Mouse (Mus musculus) stomach, postnatal 0 days (tissue): Measurements from ENCODE around the gene Gm13090. TPM values are rescaled to one million over a fixed set of nuclear protein-coding genes. Genes with fewer than 3 reads are reported as not detected.

Experiments
- ATAC-seq: fragments of 200-750 bp; cut with Nextera tagmentation; 2 replicates; pipeline ENCODE4 v1.8.0; 2017; ENCODE audit not compliant: low FRiP score, low TSS enrichment
- DNase-seq: peaks from one replicate; pipeline ENCODE4 v3.0.0-alpha.2; 2016; ENCODE audit warnings: low spot score
- H3K27ac ChIP-seq: fragments of 300-500 bp; sonication (generic); replicated peaks from 2 replicates; pipeline ENCODE4 v1.5.1; 2014; ENCODE audit warnings: mild to moderate bottlenecking, control low read depth
- H3K27me3 ChIP-seq: fragments of 300-500 bp; sonication (generic); 2 replicates; pipeline ENCODE4 v1.6.1; 2014; ENCODE audit warnings: low read length; ENCODE audit not compliant: control insufficient read depth, insufficient read depth
- H3K36me3 ChIP-seq: fragments of 300-500 bp; sonication (generic); 2 replicates; pipeline ENCODE4 v1.6.1; 2014; ENCODE audit warnings: low read length, mixed read lengths; ENCODE audit not compliant: control insufficient read depth, insufficient read depth
- H3K4me1 ChIP-seq: fragments of 300-500 bp; sonication (generic); replicated peaks from 2 replicates; pipeline ENCODE4 v1.6.1; 2014; ENCODE audit warnings: antibody characterized with exemption; ENCODE audit not compliant: control insufficient read depth, insufficient read depth
- H3K4me2 ChIP-seq: fragments of 300-500 bp; sonication (generic); replicated peaks from 2 replicates; pipeline ENCODE4 v1.6.1; 2014; ENCODE audit warnings: low read depth, mild to moderate bottlenecking, control low read depth, moderate library complexity
- H3K4me3 ChIP-seq: fragments of 300-500 bp; sonication (generic); 2 replicates; pipeline ENCODE4 v1.5.1; 2014; ENCODE audit warnings: low read depth, low read length, control low read depth
- H3K9ac ChIP-seq: fragments of 300-500 bp; sonication (generic); 2 replicates; pipeline ENCODE4 v1.6.1; 2014; ENCODE audit warnings: mild to moderate bottlenecking, low read length, control low read depth, mixed read lengths
- H3K9me3 ChIP-seq: fragments of 300-500 bp; sonication (generic); 2 replicates; pipeline ENCODE4 v1.6.1; 2016; ENCODE audit warnings: low read length; ENCODE audit not compliant: control insufficient read depth
- CTCF ChIP-seq: IDR thresholded peaks from 2 replicates; pipeline ENCODE4 v1.5.1; 2016; ENCODE audit warnings: antibody characterized with exemption, low read depth, mild to moderate bottlenecking, moderate library complexity
- EP300 ChIP-seq: optimal IDR thresholded peaks from 2 replicates; pipeline ENCODE3; 2016; ENCODE audit warnings: antibody characterized with exemption
- WGBS: fragments of 180-500 bp; shearing (Covaris S2); extraction: QIAGEN DNeasy Blood & Tissue Kit; methylation state at CpG from one replicate; pipeline ENCODE4 v1.1.7; 2014; 5-methylcytosine and 5-hydroxymethylcytosine counted together
- polyA plus RNA-seq: library from polyadenylated mRNA; unstranded; fragments of >200 nt; fragmentation: Nextera tagmentation; extraction: Ambion mirVana; gene quantifications from 2 replicates; pipeline ENCODE4 v1.2.1, GENCODE M21; 2015

Gm13090 gene
- polyA plus RNA-seq, 1 experiment from 2014 or later = not detected

DNA sequence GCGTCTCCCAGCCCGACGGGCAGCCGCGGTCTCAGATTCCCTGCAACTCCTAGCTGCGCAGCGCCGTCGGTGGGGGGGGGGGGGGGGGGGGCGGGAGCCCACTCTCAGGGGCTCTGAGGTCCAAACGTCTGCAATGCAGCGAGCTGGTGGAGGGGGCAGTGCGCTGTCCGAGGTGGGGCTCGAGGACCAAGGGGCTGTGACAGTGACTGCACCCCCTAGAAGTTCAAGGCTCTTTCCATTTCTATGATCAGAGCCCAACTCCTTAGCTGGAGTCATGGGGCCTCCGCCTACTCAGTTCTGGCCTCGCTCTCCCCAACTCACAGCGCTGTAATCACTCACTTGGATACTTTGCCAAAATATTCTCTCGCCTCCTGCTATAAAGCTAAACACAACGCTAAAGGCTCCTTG is 19.5 kb downstream of the Gm13090 start:
- Histone ChIP-seq H3K4me2 (peak overlapping the region; percentile 87), H3K4me3 (peak overlapping the region; percentile 56), H3K4me1 (no peaks in the 10 kb centered on the region), H3K9me3 (no peaks in the 10 kb centered on the region), H3K27ac (peak overlapping the region; percentile 61; the same call in 1 of the 2 replicates), H3K27me3 (no peaks in the 10 kb centered on the region), H3K9ac (peak overlapping the region; percentile 65), H3K36me3 (no peaks in the 10 kb centered on the region)
- TF ChIP-seq CTCF = no peak
- TF ChIP-seq EP300 = no peak
- WGBS = 2% methylated on average over 10 of the region's 20 CpGs
- no peak; the same call in 1 of the 2 replicates for ATAC-seq
- DNase-seq = no peak

- 49% methylated on average over 8 of the region's 8 CpGs for WGBS
- TF ChIP-seq EP300 (no peak), CTCF (no peak)
Observed at GRCm38 (mm10) chr4:151111226-151111625, 21.9 kb downstream of the Gm13090 start.

GRCm38 (mm10) chr4:151114574-151114973 is 25.2 kb downstream of the Gm13090 start:
- H3K9me3 ChIP-seq = no peaks in the 10 kb centered on the region
- no peaks in the 10 kb centered on the region for H3K36me3 ChIP-seq
- no peak overlapping the region for H3K9ac ChIP-seq
- H3K4me1 ChIP-seq = no peaks in the 10 kb centered on the region
- H3K4me3 ChIP-seq = no peak overlapping the region
- no peak overlapping the region for H3K4me2 ChIP-seq
- no peak for DNase-seq
- no peak overlapping the region for H3K27ac ChIP-seq
- 85% methylated on average over 7 of the region's 7 CpGs for WGBS
- TF ChIP-seq EP300 (no peak), CTCF (no peak)
- no peak for ATAC-seq
- H3K27me3 ChIP-seq = no peaks in the 10 kb centered on the region

More at GRCm38 (mm10) chr4:151111226-151111625, 21.9 kb downstream of the Gm13090 start:
- no peaks in the 10 kb centered on the region for H3K9me3 ChIP-seq
- ATAC-seq (no peak), DNase-seq (no peak)
- no peaks in the 10 kb centered on the region for H3K4me1 ChIP-seq
- no peaks in the 10 kb centered on the region for H3K36me3 ChIP-seq
- no peaks in the 10 kb centered on the region for H3K27me3 ChIP-seq
- H3K27ac ChIP-seq = no peak overlapping the region
- H3K4me3 ChIP-seq = no peak overlapping the region
- no peak overlapping the region for H3K9ac ChIP-seq
- no peak overlapping the region for H3K4me2 ChIP-seq

DNA sequence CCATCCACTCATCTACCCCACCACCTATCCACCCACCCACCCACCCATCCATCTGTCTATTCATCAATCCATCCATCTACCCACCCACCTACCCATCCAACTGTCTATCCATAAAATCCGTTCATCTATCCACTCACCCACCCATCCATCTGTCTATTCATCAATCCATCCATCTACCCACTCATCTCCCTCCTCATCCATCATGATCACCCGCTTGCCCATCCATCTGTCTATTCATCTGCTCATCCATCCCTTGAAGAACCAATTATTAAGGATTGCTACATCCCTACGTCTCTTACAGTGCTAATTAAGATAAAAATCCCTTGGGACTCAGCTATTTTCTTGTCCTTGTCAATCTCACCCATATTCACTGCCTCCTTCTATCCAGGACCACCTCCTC is 29.5 kb downstream of the Gm13090 start:
- 89% methylated on average over 3 of the region's 3 CpGs for WGBS

GRCm38 (mm10) chr4:151127636-151128548 is 38.5 kb downstream of the Gm13090 start:
- 16% methylated on average over 9 of the region's 10 CpGs for WGBS
- ATAC-seq (no peak), DNase-seq (no peak)
- Histone ChIP-seq H3K9me3 (no peaks in the 10 kb centered on the region), H3K27me3 (no peaks in the 10 kb centered on the region), H3K27ac (no peak overlapping the region), H3K36me3 (no peaks in the 10 kb centered on the region), H3K9ac (peak overlapping the region; percentile 57), H3K4me3 (peak overlapping the region; percentile 53), H3K4me1 (no peaks in the 10 kb centered on the region), H3K4me2 (peak overlapping the region; percentile 97)
- TF ChIP-seq EP300 = no peak

More for the DNA sequence above, 29.5 kb downstream of the Gm13090 start:
- no peak overlapping the region for H3K27ac ChIP-seq
- TF ChIP-seq EP300 (no peak), CTCF (no peak)
- no peaks in the 10 kb centered on the region for H3K36me3 ChIP-seq
- no peaks in the 10 kb centered on the region for H3K4me1 ChIP-seq
- no peak for ATAC-seq
- DNase-seq = no peak
- no peak overlapping the region for H3K4me2 ChIP-seq
- no peaks in the 10 kb centered on the region for H3K27me3 ChIP-seq
- H3K9me3 ChIP-seq = no peaks in the 10 kb centered on the region
- no peak overlapping the region for H3K4me3 ChIP-seq
- H3K9ac ChIP-seq = no peak overlapping the region
